Mouse (Mus musculus): ENCODE measurements at regions not wholly inside any gene's neighbourhood (a gene's known extent, or its start where the extent isn't known, plus 50 kb on each side); places are given as distances from the start of the nearest gene placed in this dataset.

DNA sequence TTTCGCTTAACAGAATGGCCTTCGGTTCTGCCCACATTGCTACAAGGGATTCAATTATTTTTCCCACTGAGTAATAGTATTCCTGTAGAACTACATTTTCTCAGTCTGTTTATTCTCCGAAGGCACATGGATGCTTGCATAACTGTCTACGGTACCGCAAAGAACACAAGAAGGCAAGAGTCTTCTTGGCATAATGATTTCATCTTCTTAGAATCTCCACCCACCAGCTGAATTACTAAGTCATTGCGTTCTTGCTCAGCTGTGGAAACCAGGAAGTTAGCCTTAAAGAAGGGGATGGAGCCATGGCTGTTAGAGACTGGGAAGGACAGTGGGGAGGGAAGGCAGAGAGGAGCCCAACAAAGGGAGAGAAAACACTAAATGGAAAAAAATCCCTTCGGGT is 116.4 kb upstream of the Kit start:
- TF ChIP-seq CTCF (conservative IDR thresholded peaks at IDR 0.05; ENCODE audit: insufficient read depth, insufficient read length, low read depth, low read length) (no peak), POLR2A (IDR thresholded peaks at IDR 0.05; ENCODE audit: low read depth, low read length) (no peak)

Data from kidney, adult 2 months (tissue).